Mouse (Mus musculus): ENCODE data around the gene Tmem254a. TPM values are rescaled to one million over a fixed set of nuclear protein-coding genes. Genes with fewer than 3 reads are reported as not detected.

Tmem254a gene
- polyA plus RNA-seq (2015; fragmentation: Illumina TruSeq; extraction: RNeasy Lipid Tissue Mini Kit (QIAGEN cat#74804); ENCODE audit: low read depth, low replicate concordance): 16.8 TPM

DNA sequence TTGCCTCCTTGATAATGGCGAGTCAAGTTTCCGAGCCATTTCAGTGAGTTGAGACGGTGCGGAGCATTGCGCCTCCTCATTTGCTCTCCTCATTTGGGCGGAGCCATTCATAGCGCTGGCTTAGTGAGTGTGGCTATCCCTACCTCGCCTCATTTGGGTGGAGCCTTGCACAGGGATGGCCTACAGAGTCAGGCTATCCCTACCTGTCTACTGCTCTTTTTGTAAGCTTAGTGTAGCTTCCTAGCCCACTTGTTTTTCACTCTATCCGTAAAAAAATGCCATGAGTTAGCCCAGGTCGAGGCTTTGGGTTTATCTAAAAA lies at the start of gene Tmem254a:
Tmem254a (minus strand) TSS at position 111 of the 320 bp plus-strand sequence.

DNA sequence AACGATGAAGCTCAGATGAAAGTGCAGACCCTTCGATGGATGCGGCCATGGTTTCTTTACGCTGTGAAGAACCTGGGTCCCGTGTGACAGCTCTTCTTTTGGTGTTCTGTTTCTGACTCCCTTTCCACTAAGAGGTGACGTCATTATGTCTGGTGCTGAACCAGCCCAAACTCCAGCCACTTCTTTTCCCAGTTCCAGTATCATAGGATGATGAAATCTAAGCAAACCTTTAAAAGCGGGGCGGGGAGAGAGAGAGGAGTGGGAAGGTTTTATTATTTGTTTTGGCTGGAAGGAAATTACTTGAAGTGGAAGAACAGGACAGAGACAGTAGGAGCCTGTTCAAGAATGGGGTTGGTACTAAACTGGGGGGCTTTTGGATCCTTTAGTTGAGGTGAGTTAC lies 10.5 kb upstream of the Tmem254a start, which contains the start of gene Cphx1:
Cphx1 (plus strand) TSS at position 301 of the 400 bp plus-strand sequence.

DNA sequence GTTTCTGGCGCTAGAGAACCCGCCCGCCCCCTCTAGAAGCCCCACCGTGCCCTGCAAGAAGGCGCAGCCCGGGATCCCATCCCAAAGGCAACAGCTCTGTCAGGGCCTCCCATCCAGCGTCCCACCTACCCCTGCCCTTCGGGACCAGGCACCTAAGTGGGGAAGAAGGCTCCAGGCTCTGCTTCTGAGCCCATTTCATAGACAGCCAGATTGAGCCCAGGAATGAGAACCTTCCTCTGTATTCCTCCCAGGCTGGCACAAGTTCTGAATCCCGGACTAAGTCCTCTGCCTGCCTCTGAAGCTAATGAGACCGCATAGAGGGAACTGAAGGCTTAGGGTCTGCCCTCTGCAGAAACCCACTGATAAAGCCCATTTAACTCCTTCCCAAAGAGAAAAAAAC lies 24.5 kb downstream of the Tmem254a start, which contains the start of gene Plac9a:
Plac9a (minus strand) TSS at position 101 of the 400 bp plus-strand sequence.

Other genes with a start within 250 kb of the Tmem254a start
- gene Ppif, start 233.5 kb downstream of the Tmem254a start, polyA plus RNA-seq (2015; fragmentation: Illumina TruSeq; extraction: RNeasy Lipid Tissue Mini Kit (QIAGEN cat#74804); ENCODE audit: low read depth, low replicate concordance): 39.5 TPM
- 50.7 TPM for gene Zcchc24, start 158.6 kb downstream of the Tmem254a start, polyA plus RNA-seq (2015; fragmentation: Illumina TruSeq; extraction: RNeasy Lipid Tissue Mini Kit (QIAGEN cat#74804); ENCODE audit: low read depth, low replicate concordance)
- 43.3 TPM for gene Anxa11, start 85.5 kb downstream of the Tmem254a start, polyA plus RNA-seq (2015; fragmentation: Illumina TruSeq; extraction: RNeasy Lipid Tissue Mini Kit (QIAGEN cat#74804); ENCODE audit: low read depth, low replicate concordance)
- gene Plac9a, start 24.6 kb downstream of the Tmem254a start, polyA plus RNA-seq (2015; fragmentation: Illumina TruSeq; extraction: RNeasy Lipid Tissue Mini Kit (QIAGEN cat#74804); ENCODE audit: low read depth, low replicate concordance): 3.0 TPM
- not detected for gene Cphx1, start 10.6 kb upstream of the Tmem254a start, polyA plus RNA-seq (2015; fragmentation: Illumina TruSeq; extraction: RNeasy Lipid Tissue Mini Kit (QIAGEN cat#74804); ENCODE audit: low read depth, low replicate concordance)
- gene Duxbl1, start 50.9 kb upstream of the Tmem254a start, polyA plus RNA-seq (2015; fragmentation: Illumina TruSeq; extraction: RNeasy Lipid Tissue Mini Kit (QIAGEN cat#74804); ENCODE audit: low read depth, low replicate concordance): 1.3 TPM
- 24.5 TPM for gene Gm9780, start 115.0 kb upstream of the Tmem254a start, polyA plus RNA-seq (2015; fragmentation: Illumina TruSeq; extraction: RNeasy Lipid Tissue Mini Kit (QIAGEN cat#74804); ENCODE audit: low read depth, low replicate concordance)
- gene Tmem254c, start 139.7 kb upstream of the Tmem254a start, polyA plus RNA-seq (2015; fragmentation: Illumina TruSeq; extraction: RNeasy Lipid Tissue Mini Kit (QIAGEN cat#74804); ENCODE audit: low read depth, low replicate concordance): 17.4 TPM
- not detected for gene Cphx2, start 153.8 kb upstream of the Tmem254a start, polyA plus RNA-seq (2015; fragmentation: Illumina TruSeq; extraction: RNeasy Lipid Tissue Mini Kit (QIAGEN cat#74804); ENCODE audit: low read depth, low replicate concordance)
- gene Cphx3, start 154.6 kb upstream of the Tmem254a start, polyA plus RNA-seq (2015; fragmentation: Illumina TruSeq; extraction: RNeasy Lipid Tissue Mini Kit (QIAGEN cat#74804); ENCODE audit: low read depth, low replicate concordance): not detected
- gene Duxbl2, start 190.7 kb upstream of the Tmem254a start, polyA plus RNA-seq (2015; fragmentation: Illumina TruSeq; extraction: RNeasy Lipid Tissue Mini Kit (QIAGEN cat#74804); ENCODE audit: low read depth, low replicate concordance): not detected

Measured in brain, adult 10 weeks (tissue).